Mouse (Mus musculus) lung, embryonic 15.5 days (tissue): ENCODE data around the gene Rsl1. TPM values are rescaled to one million over a fixed set of nuclear protein-coding genes. Genes with fewer than 3 reads are reported as not detected.

ENCODE experiments used
- polyA plus RNA-seq: library from polyadenylated mRNA; unstranded; fragments of >200 nt; fragmentation: Nextera tagmentation; extraction: Ambion mirVana; gene quantifications from 2 replicates; pipeline ENCODE4 v1.2.1, GENCODE M21; 2015

Gene Rsl1
- polyA plus RNA-seq, 1 experiment from 2014 or later, result 9.1 TPM

Other genes starting within 250 kb of the Rsl1 start
- 3.7 TPM in 2 replicates for gene Zfp712, start 112.0 kb upstream of the Rsl1 start, polyA plus RNA-seq
- gene Zfp708, start 75.2 kb upstream of the Rsl1 start, polyA plus RNA-seq, result 5.0 and 5.5 TPM in 2 replicates
- 3.4 and 3.5 TPM in 2 replicates for gene Gm28557, start 64.6 kb upstream of the Rsl1 start, polyA plus RNA-seq
- 0.16 and 0.39 TPM in 2 replicates for gene Rslcan18, start 56.9 kb upstream of the Rsl1 start, polyA plus RNA-seq
- gene Zfp759, start 51.5 kb upstream of the Rsl1 start, polyA plus RNA-seq, result 1.9 TPM in 2 replicates
- gene Zfp455, start 21.3 kb downstream of the Rsl1 start, polyA plus RNA-seq, result 1.6 and 1.9 TPM in 2 replicates
- gene Zfp458, start 105.3 kb downstream of the Rsl1 start, polyA plus RNA-seq, result 1.5 TPM in 2 replicates
- gene Zfp457, start 133.3 kb downstream of the Rsl1 start, polyA plus RNA-seq, result 0.21 and 0.92 TPM in 2 replicates
- 2.7 and 2.8 TPM in 2 replicates for gene Zfp595, start 159.4 kb downstream of the Rsl1 start, polyA plus RNA-seq
- gene Gm28044, start 187.4 kb downstream of the Rsl1 start, polyA plus RNA-seq, result 0.64 TPM in 1 of 2 replicates, not detected in the other
- 0.93 and 1.1 TPM in 2 replicates for gene Zfp953, start 187.4 kb downstream of the Rsl1 start, polyA plus RNA-seq
- gene Gm28041, start 202.6 kb downstream of the Rsl1 start, polyA plus RNA-seq, result 0.46 and 0.48 TPM in 2 replicates
- 1.8 and 1.9 TPM in 2 replicates for gene Zfp456, start 202.6 kb downstream of the Rsl1 start, polyA plus RNA-seq
- 6.8 and 7.7 TPM in 2 replicates for gene Zfp429, start 226.6 kb downstream of the Rsl1 start, polyA plus RNA-seq
- 1.1 and 1.7 TPM in 2 replicates for gene Zfp459, start 248.2 kb downstream of the Rsl1 start, polyA plus RNA-seq